Mouse (Mus musculus) cortical plate, adult 2 months (tissue): ENCODE measurements at regions not wholly inside any gene's neighbourhood (a gene's known extent, or its start where the extent isn't known, plus 50 kb on each side); places are given as distances from the start of the nearest gene placed in this dataset.

ENCODE experiments used
- CTCF ChIP-seq: fragments of 200-500 bp; IDR thresholded peaks from 2 replicates; pipeline ENCODE4 v1.5.1; 2011; ENCODE audit warnings: mild to moderate bottlenecking, control low read depth, low read length; ENCODE audit not compliant: insufficient read depth; ENCODE audit errors: extremely low read depth
- POLR2A ChIP-seq: fragments of 200-500 bp; IDR thresholded peaks from 2 replicates; pipeline ENCODE4 v1.6.1; 2011; ENCODE audit warnings: mild to moderate bottlenecking, low read length, control low read depth; ENCODE audit not compliant: insufficient read depth; ENCODE audit errors: extremely low read depth

DNA sequence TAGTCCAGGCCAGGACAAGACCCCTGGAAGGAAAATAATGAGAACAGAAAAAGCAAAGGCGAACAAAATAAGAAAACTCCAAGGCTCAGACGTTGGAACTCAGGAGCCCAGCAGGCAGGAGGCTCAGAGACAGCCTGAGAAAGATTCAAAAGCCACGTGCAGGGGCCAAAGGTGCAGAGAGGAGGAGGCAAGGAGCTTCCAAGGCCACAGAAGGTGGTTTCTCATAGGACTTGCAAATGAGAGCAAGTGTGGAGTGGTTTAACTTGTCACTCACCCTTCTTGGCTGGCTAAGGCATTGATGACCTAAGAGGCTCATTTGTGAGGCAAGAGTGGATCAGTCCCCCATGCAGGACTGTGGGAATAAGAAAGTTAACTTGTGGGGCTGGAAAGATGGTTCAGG, 217.3 kb downstream of the Sipa1l2 start:
- no peak for TF ChIP-seq CTCF
- no peak for TF ChIP-seq POLR2A
